Mouse (Mus musculus): Measurements from ENCODE around the gene Lrrc2.

DNA sequence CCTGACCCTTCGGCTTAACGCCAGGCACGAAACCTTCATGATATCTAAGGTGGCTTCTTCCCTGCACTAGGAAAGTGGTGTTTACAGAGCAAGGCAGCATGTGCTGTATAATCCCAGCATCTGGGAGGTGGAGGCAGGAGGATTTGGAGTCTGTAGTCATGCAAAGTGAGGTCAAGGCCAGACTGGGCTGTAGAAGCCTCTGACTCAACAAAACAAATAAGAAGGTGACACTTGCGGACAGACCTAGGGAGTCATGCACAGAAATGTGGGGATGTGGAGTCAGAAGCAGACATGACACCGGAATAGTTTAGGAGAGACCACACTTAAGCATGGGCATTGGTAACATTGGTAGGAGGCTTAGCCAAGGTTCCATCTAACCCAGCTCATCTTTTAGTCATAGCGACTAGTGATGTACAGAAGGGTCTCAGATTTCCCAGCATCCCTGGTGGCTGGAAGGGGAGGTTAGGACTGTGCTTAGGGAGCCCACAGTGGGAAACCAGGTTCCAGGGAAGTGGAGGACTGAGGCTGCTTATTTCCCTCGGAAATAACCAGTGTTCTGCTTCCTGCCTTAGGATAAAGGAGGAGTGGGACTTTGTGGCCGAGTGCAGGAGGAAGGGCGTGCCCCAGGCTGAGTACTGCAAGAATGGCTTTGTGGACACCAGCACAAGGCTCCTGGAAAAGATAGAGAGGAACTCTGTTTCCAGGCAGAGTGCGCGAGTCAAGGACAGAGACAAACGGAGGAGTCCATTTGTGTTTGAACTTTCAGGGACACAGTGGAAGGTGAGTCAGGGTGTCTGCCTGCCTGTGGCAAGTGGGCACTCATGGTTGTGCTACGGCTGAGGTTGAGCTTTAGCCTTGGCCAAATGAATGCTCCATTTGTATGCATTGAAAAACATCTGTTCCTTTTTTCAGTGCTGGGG is 9.1 kb downstream of the Lrrc2 start:
- TF ChIP-seq POLR2A (IDR thresholded peaks at IDR 0.05; ENCODE audit: borderline replicate concordance, extremely low read depth, low read depth, low read length): no peak
- TF ChIP-seq CTCF (IDR thresholded peaks at IDR 0.05; ENCODE audit: insufficient read depth, low read length): no peak
